Mouse (Mus musculus): ENCODE results near the gene Psors1c2.

Psors1c2 gene

GRCm38 (mm10) chr17:35542761-35543411 is 9.9 kb downstream of the Psors1c2 start:
- Histone ChIP-seq H3K27me3 (ENCODE audit: control insufficient read depth, insufficient read depth, low read length, poor library complexity, severe bottlenecking) (no peaks in the 10 kb centered on the region), H3K36me3 (ENCODE audit: control insufficient read depth, insufficient read depth, low read length, poor library complexity, severe bottlenecking) (no peaks in the 10 kb centered on the region)
- no peak for DNase-seq (ENCODE audit: low read depth, low spot score)

- no peak for DNase-seq (ENCODE audit: low read depth, low spot score)
- Histone ChIP-seq H3K36me3 (ENCODE audit: control insufficient read depth, insufficient read depth, low read length, poor library complexity, severe bottlenecking) (no peaks in the 10 kb centered on the region), H3K27me3 (ENCODE audit: control insufficient read depth, insufficient read depth, low read length, poor library complexity, severe bottlenecking) (no peaks in the 10 kb centered on the region)
Measured at GRCm38 (mm10) chr17:35543412-35543861, 10.4 kb downstream of the Psors1c2 start.

GRCm38 (mm10) chr17:35544001-35544400 is 11.0 kb downstream of the Psors1c2 start:
- Histone ChIP-seq H3K27me3 (ENCODE audit: control insufficient read depth, insufficient read depth, low read length, poor library complexity, severe bottlenecking) (no peaks in the 10 kb centered on the region), H3K36me3 (ENCODE audit: control insufficient read depth, insufficient read depth, low read length, poor library complexity, severe bottlenecking) (no peaks in the 10 kb centered on the region)
- DNase-seq (ENCODE audit: low read depth, low spot score): peak; percentile 34

GRCm38 (mm10) chr17:35544680-35545079 is 11.7 kb downstream of the Psors1c2 start:
- no peaks in the 10 kb centered on the region for H3K27me3 ChIP-seq (ENCODE audit: control insufficient read depth, insufficient read depth, low read length, poor library complexity, severe bottlenecking)
- no peaks in the 10 kb centered on the region for H3K36me3 ChIP-seq (ENCODE audit: control insufficient read depth, insufficient read depth, low read length, poor library complexity, severe bottlenecking)
- peak; percentile 59 for DNase-seq (ENCODE audit: low read depth, low spot score)

GRCm38 (mm10) chr17:35547465-35547864 is 14.5 kb downstream of the Psors1c2 start:
- Histone ChIP-seq H3K36me3 (ENCODE audit: control insufficient read depth, insufficient read depth, low read length, poor library complexity, severe bottlenecking) (no peaks in the 10 kb centered on the region), H3K27me3 (ENCODE audit: control insufficient read depth, insufficient read depth, low read length, poor library complexity, severe bottlenecking) (no peaks in the 10 kb centered on the region)
- no peak for DNase-seq (ENCODE audit: low read depth, low spot score)

- Histone ChIP-seq H3K36me3 (ENCODE audit: control insufficient read depth, insufficient read depth, low read length, poor library complexity, severe bottlenecking) (no peaks in the 10 kb centered on the region), H3K27me3 (ENCODE audit: control insufficient read depth, insufficient read depth, low read length, poor library complexity, severe bottlenecking) (no peaks in the 10 kb centered on the region)
- DNase-seq (ENCODE audit: low read depth, low spot score): no peak
Measured at GRCm38 (mm10) chr17:35548636-35549035, 15.6 kb downstream of the Psors1c2 start.

- H3K36me3 ChIP-seq (ENCODE audit: control insufficient read depth, insufficient read depth, low read length, poor library complexity, severe bottlenecking): no peaks in the 10 kb centered on the region
- H3K27me3 ChIP-seq (ENCODE audit: control insufficient read depth, insufficient read depth, low read length, poor library complexity, severe bottlenecking): no peaks in the 10 kb centered on the region
- no peak for DNase-seq (ENCODE audit: low read depth, low spot score)
Measured at GRCm38 (mm10) chr17:35549437-35550142, 16.6 kb downstream of the Psors1c2 start.

- no peak for DNase-seq (ENCODE audit: low read depth, low spot score)
- Histone ChIP-seq H3K36me3 (ENCODE audit: control insufficient read depth, insufficient read depth, low read length, poor library complexity, severe bottlenecking) (no peaks in the 10 kb centered on the region), H3K27me3 (ENCODE audit: control insufficient read depth, insufficient read depth, low read length, poor library complexity, severe bottlenecking) (no peaks in the 10 kb centered on the region)
Measured at GRCm38 (mm10) chr17:35550143-35550494, 17.1 kb downstream of the Psors1c2 start.

- DNase-seq (ENCODE audit: low read depth, low spot score): no peak
- Histone ChIP-seq H3K36me3 (ENCODE audit: control insufficient read depth, insufficient read depth, low read length, poor library complexity, severe bottlenecking) (no peaks in the 10 kb centered on the region), H3K27me3 (ENCODE audit: control insufficient read depth, insufficient read depth, low read length, poor library complexity, severe bottlenecking) (no peaks in the 10 kb centered on the region)
Measured at GRCm38 (mm10) chr17:35550871-35551270, 17.9 kb downstream of the Psors1c2 start.

GRCm38 (mm10) chr17:35551881-35552414 is 18.9 kb downstream of the Psors1c2 start, which contains the start of gene Cdsn:
Gene Cdsn (plus strand): TSS chr17:35552128.
- Histone ChIP-seq H3K36me3 (ENCODE audit: control insufficient read depth, insufficient read depth, low read length, poor library complexity, severe bottlenecking) (no peaks in the 10 kb centered on the region), H3K27me3 (ENCODE audit: control insufficient read depth, insufficient read depth, low read length, poor library complexity, severe bottlenecking) (no peaks in the 10 kb centered on the region)
- no peak for DNase-seq (ENCODE audit: low read depth, low spot score)

GRCm38 (mm10) chr17:35554321-35554720 is 21.3 kb downstream of the Psors1c2 start:
- no peak for DNase-seq (ENCODE audit: low read depth, low spot score)
- no peaks in the 10 kb centered on the region for H3K27me3 ChIP-seq (ENCODE audit: control insufficient read depth, insufficient read depth, low read length, poor library complexity, severe bottlenecking)
- no peaks in the 10 kb centered on the region for H3K36me3 ChIP-seq (ENCODE audit: control insufficient read depth, insufficient read depth, low read length, poor library complexity, severe bottlenecking)

- H3K36me3 ChIP-seq (ENCODE audit: control insufficient read depth, insufficient read depth, low read length, poor library complexity, severe bottlenecking): no peaks in the 10 kb centered on the region
- no peaks in the 10 kb centered on the region for H3K27me3 ChIP-seq (ENCODE audit: control insufficient read depth, insufficient read depth, low read length, poor library complexity, severe bottlenecking)
- DNase-seq (ENCODE audit: low read depth, low spot score): no peak
Measured at GRCm38 (mm10) chr17:35554761-35555397, 21.9 kb downstream of the Psors1c2 start.

GRCm38 (mm10) chr17:35556186-35556765 is 23.3 kb downstream of the Psors1c2 start:
- H3K27me3 ChIP-seq (ENCODE audit: control insufficient read depth, insufficient read depth, low read length, poor library complexity, severe bottlenecking): no peaks in the 10 kb centered on the region
- no peaks in the 10 kb centered on the region for H3K36me3 ChIP-seq (ENCODE audit: control insufficient read depth, insufficient read depth, low read length, poor library complexity, severe bottlenecking)
- DNase-seq (ENCODE audit: low read depth, low spot score): no peak

GRCm38 (mm10) chr17:35556812-35557211 is 23.8 kb downstream of the Psors1c2 start:
- peak; percentile 50 for DNase-seq (ENCODE audit: low read depth, low spot score)
- Histone ChIP-seq H3K27me3 (ENCODE audit: control insufficient read depth, insufficient read depth, low read length, poor library complexity, severe bottlenecking) (no peaks in the 10 kb centered on the region), H3K36me3 (ENCODE audit: control insufficient read depth, insufficient read depth, low read length, poor library complexity, severe bottlenecking) (no peaks in the 10 kb centered on the region)

- Histone ChIP-seq H3K36me3 (ENCODE audit: control insufficient read depth, insufficient read depth, low read length, poor library complexity, severe bottlenecking) (no peaks in the 10 kb centered on the region), H3K27me3 (ENCODE audit: control insufficient read depth, insufficient read depth, low read length, poor library complexity, severe bottlenecking) (no peaks in the 10 kb centered on the region)
- no peak for DNase-seq (ENCODE audit: low read depth, low spot score)
Measured at GRCm38 (mm10) chr17:35557351-35557750, 24.4 kb downstream of the Psors1c2 start.

Measured in splenic B cell, adult 2 months (primary cell).